Mouse (Mus musculus) CH12.LX (cell line): ENCODE measurements around the gene Sema6c. TPM values are rescaled to one million over a fixed set of nuclear protein-coding genes. Genes with fewer than 3 reads are reported as not detected.

Experiments used
- DNase-seq: peaks from one replicate; pipeline ENCODE4 v3.0.0-alpha.2; 2013; ENCODE audit errors: extremely low read depth
- H3K27ac ChIP-seq: 2 replicates; pipeline ENCODE4 v1.5.1; 2012; ENCODE audit warnings: low read depth, mild to moderate bottlenecking, control low read depth, moderate library complexity; ENCODE audit not compliant: insufficient read depth
- H3K27me3 ChIP-seq: replicated peaks from 2 replicates; pipeline ENCODE3; 2012; ENCODE audit warnings: inconsistent platforms
- H3K36me3 ChIP-seq, 2 experiments: replicated peaks in 1 of 2; 2 replicates each; pipeline versions ENCODE3 to v1.6.1; 2012; ENCODE audit warnings: inconsistent platforms in 1 of 2, low read length in 1 of 2, mild to moderate bottlenecking in 1 of 2, mixed read lengths in 1 of 2, moderate library complexity in 1 of 2; ENCODE audit not compliant: control insufficient read depth in 1 of 2, insufficient read depth in 1 of 2
- H3K4me1 ChIP-seq, 2 experiments: 2 replicates each; pipeline ENCODE4 v1.6.1; 2012; ENCODE audit warnings: inconsistent platforms in 1 of 2, moderate library complexity in 1 of 2; ENCODE audit not compliant: insufficient read depth in 2 of 2, control insufficient read depth in 1 of 2
- H3K4me2 ChIP-seq: 2 replicates; pipeline ENCODE4 v1.6.1; 2012; ENCODE audit warnings: low read depth, mild to moderate bottlenecking, control low read depth; ENCODE audit not compliant: poor library complexity, insufficient read depth, severe bottlenecking
- H3K4me3 ChIP-seq, 3 experiments: fragments of 150-350 bp in 1 of 3; sonication (generic) in 1 of 3; replicated peaks in 1 of 3; 2 replicates each; pipeline versions ENCODE3 to v1.5.1; 2011 to 2012; ENCODE audit warnings: low read depth in 2 of 3, low read length in 2 of 3, mild to moderate bottlenecking in 2 of 3, moderate library complexity in 2 of 3, control low read depth in 1 of 3, improper control_type of control experiment in 1 of 3, inconsistent platforms in 1 of 3, mixed read lengths in 1 of 3; ENCODE audit not compliant: poor library complexity in 1 of 3
- H3K79me2 ChIP-seq: replicated peaks from 2 replicates; pipeline ENCODE4 v1.6.1; 2012; ENCODE audit warnings: mild to moderate bottlenecking, moderate library complexity; ENCODE audit not compliant: control insufficient read depth, poor library complexity, insufficient read depth, severe bottlenecking; ENCODE audit errors: extremely low read depth
- H3K9ac ChIP-seq: 2 replicates; pipeline ENCODE4 v1.6.1; 2012; ENCODE audit warnings: low read depth, mild to moderate bottlenecking, control low read depth, moderate library complexity; ENCODE audit not compliant: insufficient read depth
- H3K9me3 ChIP-seq: replicated peaks from 2 replicates; pipeline ENCODE3; 2012; ENCODE audit warnings: low read length, inconsistent platforms, mixed read lengths
- BHLHE40 ChIP-seq: IDR thresholded peaks from 2 replicates; pipeline ENCODE4 v1.6.1; 2011; ENCODE audit warnings: mild to moderate bottlenecking, low read depth, low read length, improper control_type of control experiment
- CHD2 ChIP-seq: IDR thresholded peaks from 2 replicates; pipeline ENCODE4 v1.6.1; 2011; ENCODE audit warnings: low read length, improper control_type of control experiment
- CTCF ChIP-seq, 2 experiments: IDR thresholded peaks in 1 of 2; conservative IDR thresholded peaks in 1 of 2; 2 replicates each; pipeline ENCODE4 v1.5.1; 2011 to 2012; ENCODE audit warnings: low read depth in 2 of 2, low read length in 2 of 2, improper control_type of control experiment in 1 of 2, inconsistent platforms in 1 of 2, mild to moderate bottlenecking in 1 of 2, moderate library complexity in 1 of 2
- EP300 ChIP-seq: IDR thresholded peaks from 2 replicates; pipeline ENCODE4 v1.6.1; 2011; ENCODE audit warnings: low read length, improper control_type of control experiment
- JUN ChIP-seq: IDR thresholded peaks from 2 replicates; pipeline ENCODE4 v1.6.1; 2011; ENCODE audit warnings: low read depth, mild to moderate bottlenecking, low read length, improper control_type of control experiment, moderate library complexity; ENCODE audit not compliant: insufficient read depth
- MAX ChIP-seq: IDR thresholded peaks from 2 replicates; pipeline ENCODE4 v1.6.1; 2011; ENCODE audit warnings: low read length, improper control_type of control experiment
- MEF2A ChIP-seq: IDR thresholded peaks from 2 replicates; pipeline ENCODE4 v1.6.1; 2014; ENCODE audit warnings: low read depth, mild to moderate bottlenecking, inconsistent platforms, low read length, improper control_type of control experiment, borderline replicate concordance
- NELFE ChIP-seq: IDR thresholded peaks from 2 replicates; pipeline ENCODE4 v1.6.1; 2011; ENCODE audit warnings: low read depth, low read length, improper control_type of control experiment
- POLR2A ChIP-seq: IDR thresholded peaks from 2 replicates; pipeline ENCODE4 v1.6.1; 2011; ENCODE audit warnings: low read depth, mild to moderate bottlenecking, improper control_type of control experiment, low read length
- POLR2AphosphoS2 ChIP-seq: IDR thresholded peaks from 2 replicates; pipeline ENCODE4 v1.6.1; 2011; ENCODE audit warnings: low read depth, low read length, improper control_type of control experiment
- SIN3A ChIP-seq: IDR thresholded peaks from 2 replicates; pipeline ENCODE4 v1.6.1; 2012; ENCODE audit warnings: low read length, improper control_type of control experiment, inconsistent platforms
- SMC3 ChIP-seq: IDR thresholded peaks from 2 replicates; pipeline ENCODE4 v1.6.1; 2011; ENCODE audit warnings: low read depth, low read length, improper control_type of control experiment
- UBTF ChIP-seq: IDR thresholded peaks from 2 replicates; pipeline ENCODE4 v1.6.1; 2012; ENCODE audit warnings: low read depth, mild to moderate bottlenecking, inconsistent platforms, low read length, improper control_type of control experiment, moderate library complexity
- ZC3H11A ChIP-seq: IDR thresholded peaks from 2 replicates; pipeline ENCODE4 v1.6.1; 2012; ENCODE audit warnings: low read depth, mild to moderate bottlenecking, inconsistent platforms, low read length, improper control_type of control experiment
- ZKSCAN1 ChIP-seq: IDR thresholded peaks from 2 replicates; pipeline ENCODE4 v1.6.1; 2012; ENCODE audit warnings: low read depth, inconsistent platforms, low read length, improper control_type of control experiment, borderline replicate concordance
- ZMIZ1 ChIP-seq: IDR thresholded peaks from 2 replicates; pipeline ENCODE4 v1.6.1; 2012; ENCODE audit warnings: low read depth, mild to moderate bottlenecking, inconsistent platforms, low read length, improper control_type of control experiment
- dilution Hi-C: fragments of 300-500 bp; cut with MboI; formaldehyde crosslinking; loops from 2 replicates; pipeline ENCODE4 v1.14.3; 2020; ENCODE audit warnings: low sequenced_read_pairs; ENCODE audit not compliant: extremely low pct_unique_long_range_greater_than_20kb, extremely low pct_ligation_motif_present
- in situ Hi-C: fragments of 300-500 bp; cut with MboI; formaldehyde crosslinking; loops from 3 replicates; pipeline ENCODE4 v1.14.3; 2019; ENCODE audit warnings: low sequenced_read_pairs, low pct_ligation_motif_present, low pct_unique_long_range_greater_than_20kb, mixed read lengths
- polyA plus RNA-seq: library from polyadenylated mRNA; unstranded; fragments of >175 nt; gene quantifications from 2 replicates; pipeline ENCODE4 v1.2.1, GENCODE M21; 2012; ENCODE audit warnings: low read depth; ENCODE audit not compliant: insufficient read length
- total RNA-seq, 2 experiments: library from RNA; depleted of rRNA; stranded (reverse); fragments of 300-350 nt in 1 of 2; fragments of >200 nt in 1 of 2; gene quantifications; 2 replicates each; pipeline ENCODE4 v1.2.3; 2012 to 2014

Sema6c gene
- total and polyA plus RNA-seq, 3 experiments = 0.30 to 0.53 TPM; not detected in 1

- Histone ChIP-seq H3K4me2 (no peak overlapping the region), H3K4me1 (no peaks in the 10 kb centered on the region), H3K9ac (no peak overlapping the region), H3K27ac (no peak overlapping the region), H3K27me3 (no peaks in the 10 kb centered on the region), H3K36me3 (peaks cover 59 to 97% of the 10 kb centered on the region in 2 experiments), H3K9me3 (no peaks in the 10 kb centered on the region), H3K79me2 (no peaks in the 10 kb centered on the region), H3K4me3 (no peak overlapping the region)
- in situ Hi-C loops (no loop called here), dilution Hi-C loops (no loop called here)
- no peak for DNase-seq
- no peak for TF ChIP-seq CHD2
- no peak for TF ChIP-seq NELFE
- no peak for TF ChIP-seq SMC3
- TF ChIP-seq ZC3H11A = no peak
Measured at GRCm38 (mm10) chr3:95200132-95200531, 39.9 kb downstream of the Sema6c start.

GRCm38 (mm10) chr3:95200562-95200961, 40.3 kb downstream of the Sema6c start:
- no peak overlapping the region for H3K9ac ChIP-seq
- TF ChIP-seq EP300 (no peak), MAX (no peak), ZMIZ1 (no peak), MEF2A (no peak), BHLHE40 (no peak), UBTF (no peak)
- TF ChIP-seq, all 38 proteins: peak for 0
- no peaks in the 10 kb centered on the region for H3K9me3 ChIP-seq
- H3K36me3 ChIP-seq = peaks cover 58 to 96% of the 10 kb centered on the region in 2 experiments
- H3K79me2 ChIP-seq = no peaks in the 10 kb centered on the region
- H3K4me3 ChIP-seq = no peak overlapping the region
- in situ Hi-C loops (no loop called here), dilution Hi-C loops (no loop called here)
- H3K4me1 ChIP-seq = no peaks in the 10 kb centered on the region
- no peak overlapping the region for H3K27ac ChIP-seq
- no peak for DNase-seq
- H3K27me3 ChIP-seq = no peaks in the 10 kb centered on the region
- no peak overlapping the region for H3K4me2 ChIP-seq

GRCm38 (mm10) chr3:95203880-95204279, 43.6 kb downstream of the Sema6c start:
- TF ChIP-seq POLR2A = no peak
- no peak for TF ChIP-seq POLR2AphosphoS2
- TF ChIP-seq JUN = no peak
- TF ChIP-seq ZKSCAN1 = no peak
- TF ChIP-seq SMC3 = no peak
- TF ChIP-seq CTCF (conservative IDR thresholded peaks at IDR 0.05 in 1 of 2, IDR thresholded peaks at IDR 0.05 in 1 of 2; ENCODE audit: low read depth in 2 of 2, low read length in 2 of 2) = no peak
- no peak for TF ChIP-seq ZC3H11A
- TF ChIP-seq SIN3A = no peak
- dilution Hi-C loops = no loop called here
- Histone ChIP-seq H3K4me2 (no peak overlapping the region), H3K9ac (no peak overlapping the region), H3K4me1 (no peaks in the 10 kb centered on the region), H3K27me3 (no peaks in the 10 kb centered on the region), H3K4me3 (no peak overlapping the region), H3K79me2 (no peaks in the 10 kb centered on the region), H3K36me3 (peaks cover 58 to 93% of the 10 kb centered on the region in 2 experiments), H3K9me3 (no peaks in the 10 kb centered on the region), H3K27ac (no peak overlapping the region)
- DNase-seq = no peak
- in situ Hi-C loops = no loop called here
